Mouse (Mus musculus): ENCODE measurements around the gene Aff1.

The Aff1 gene

GRCm38 (mm10) chr5:103726281-103726938 lies 34.2 kb downstream of the Aff1 start:
- DNase-seq (ENCODE audit: low spot score), result no peak

GRCm38 (mm10) chr5:103727777-103728395 lies 35.7 kb downstream of the Aff1 start:
- DNase-seq (ENCODE audit: low spot score), result no peak

- no peak for DNase-seq (ENCODE audit: low spot score)
These were observed 37.1 kb downstream of the Aff1 start for GRCm38 (mm10) chr5:103729225-103729624.

- no peak for DNase-seq (ENCODE audit: low spot score)
These were observed 38.0 kb downstream of the Aff1 start for GRCm38 (mm10) chr5:103730142-103730541.

- no peak for DNase-seq (ENCODE audit: low spot score)
These were observed 38.6 kb downstream of the Aff1 start for GRCm38 (mm10) chr5:103730727-103731126.

GRCm38 (mm10) chr5:103732581-103732980 lies 40.4 kb downstream of the Aff1 start:
- DNase-seq (ENCODE audit: low spot score), result no peak

- peak; percentile 23 for DNase-seq (ENCODE audit: low spot score)
These were observed 43.4 kb downstream of the Aff1 start for GRCm38 (mm10) chr5:103735411-103736112.

GRCm38 (mm10) chr5:103736553-103737207 lies 44.5 kb downstream of the Aff1 start:
- DNase-seq (ENCODE audit: low spot score), result no peak

GRCm38 (mm10) chr5:103737208-103738066 lies 45.3 kb downstream of the Aff1 start:
- peak; percentile 33 for DNase-seq (ENCODE audit: low spot score)

- DNase-seq (ENCODE audit: low spot score), result no peak
These were observed 46.3 kb downstream of the Aff1 start for GRCm38 (mm10) chr5:103738509-103738908.

GRCm38 (mm10) chr5:103739163-103739562 lies 47.0 kb downstream of the Aff1 start:
- DNase-seq (ENCODE audit: low spot score), result no peak

GRCm38 (mm10) chr5:103740093-103740902 lies 48.1 kb downstream of the Aff1 start:
- DNase-seq (ENCODE audit: low spot score), result no peak

GRCm38 (mm10) chr5:103740903-103741246 lies 48.7 kb downstream of the Aff1 start:
- no peak for DNase-seq (ENCODE audit: low spot score)

- DNase-seq (ENCODE audit: low spot score), result no peak
These were observed 49.3 kb downstream of the Aff1 start for GRCm38 (mm10) chr5:103741443-103741842.

- no peak for DNase-seq (ENCODE audit: low spot score)
These were observed 49.8 kb downstream of the Aff1 start for GRCm38 (mm10) chr5:103741992-103742391.

GRCm38 (mm10) chr5:103744531-103744930 lies 52.4 kb downstream of the Aff1 start:
- no peak for DNase-seq (ENCODE audit: low spot score)

- no peak for DNase-seq (ENCODE audit: low spot score)
These were observed 53.5 kb downstream of the Aff1 start for GRCm38 (mm10) chr5:103745635-103746034.

GRCm38 (mm10) chr5:103746561-103747085 lies 54.4 kb downstream of the Aff1 start:
- DNase-seq (ENCODE audit: low spot score), result no peak

- DNase-seq (ENCODE audit: low spot score), result no peak
These were observed 54.9 kb downstream of the Aff1 start for GRCm38 (mm10) chr5:103747098-103747497.

- no peak for DNase-seq (ENCODE audit: low spot score)
These were observed 56.2 kb downstream of the Aff1 start for GRCm38 (mm10) chr5:103748343-103748742.
